Mouse (Mus musculus): ENCODE results near the gene Igf1r. TPM values are rescaled to one million over a fixed set of nuclear protein-coding genes. Genes with fewer than 3 reads are reported as not detected.

Igf1r gene
- polyA plus RNA-seq, 1 experiment: 0.17 TPM

GRCm38 (mm10) chr7:67924215-67924614 is 28.4 kb upstream of the Igf1r start:
- no peaks in the 10 kb centered on the region for H3K9me3 ChIP-seq (ENCODE audit: control insufficient read depth, low read length)

GRCm38 (mm10) chr7:67930132-67930531 is 22.5 kb upstream of the Igf1r start:
- H3K27me3 ChIP-seq (ENCODE audit: control insufficient read depth): peaks cover 5% of the 10 kb centered on the region
- no peaks in the 10 kb centered on the region for H3K4me1 ChIP-seq (ENCODE audit: control insufficient read depth)
- H3K4me3 ChIP-seq (replicated peaks): no peak overlapping the region
- H3K36me3 ChIP-seq (ENCODE audit: control insufficient read depth): no peaks in the 10 kb centered on the region
- no peaks in the 10 kb centered on the region for H3K9me3 ChIP-seq (ENCODE audit: control insufficient read depth, low read length)
- TF ChIP-seq TAL1 (IDR thresholded peaks at IDR 0.05; ENCODE audit: low read length) (no peak), GATA1 (IDR thresholded peaks at IDR 0.05; ENCODE audit: low read length) (no peak)

More at GRCm38 (mm10) chr7:67924215-67924614, 28.4 kb upstream of the Igf1r start:
- TF ChIP-seq GATA1 (IDR thresholded peaks at IDR 0.05; ENCODE audit: low read length) (no peak), TAL1 (IDR thresholded peaks at IDR 0.05; ENCODE audit: low read length) (no peak)
- Histone ChIP-seq H3K27me3 (ENCODE audit: control insufficient read depth) (peaks cover 11% of the 10 kb centered on the region), H3K4me3 (replicated peaks) (no peak overlapping the region), H3K36me3 (ENCODE audit: control insufficient read depth) (no peaks in the 10 kb centered on the region), H3K4me1 (ENCODE audit: control insufficient read depth) (no peaks in the 10 kb centered on the region)

GRCm38 (mm10) chr7:67936801-67937200 is 15.8 kb upstream of the Igf1r start:
- no peaks in the 10 kb centered on the region for H3K4me1 ChIP-seq (ENCODE audit: control insufficient read depth)

GRCm38 (mm10) chr7:67943805-67944204 is 8.8 kb upstream of the Igf1r start:
- H3K4me3 ChIP-seq (replicated peaks): no peak overlapping the region

More at GRCm38 (mm10) chr7:67936801-67937200, 15.8 kb upstream of the Igf1r start:
- TF ChIP-seq TAL1 (IDR thresholded peaks at IDR 0.05; ENCODE audit: low read length): no peak
- TF ChIP-seq GATA1 (IDR thresholded peaks at IDR 0.05; ENCODE audit: low read length): no peak
- Histone ChIP-seq H3K36me3 (ENCODE audit: control insufficient read depth) (no peaks in the 10 kb centered on the region), H3K4me3 (replicated peaks) (no peak overlapping the region), H3K9me3 (ENCODE audit: control insufficient read depth, low read length) (no peaks in the 10 kb centered on the region), H3K27me3 (ENCODE audit: control insufficient read depth) (no peaks in the 10 kb centered on the region)

GRCm38 (mm10) chr7:67946901-67947300 is 5.7 kb upstream of the Igf1r start:
- H3K4me3 ChIP-seq (replicated peaks): no peak overlapping the region
- peaks cover 20% of the 10 kb centered on the region for H3K4me1 ChIP-seq (ENCODE audit: control insufficient read depth)
- H3K9me3 ChIP-seq (ENCODE audit: control insufficient read depth, low read length): no peaks in the 10 kb centered on the region
- no peak for TF ChIP-seq TAL1 (IDR thresholded peaks at IDR 0.05; ENCODE audit: low read length)
- no peak for TF ChIP-seq GATA1 (IDR thresholded peaks at IDR 0.05; ENCODE audit: low read length)
- no peaks in the 10 kb centered on the region for H3K36me3 ChIP-seq (ENCODE audit: control insufficient read depth)
- peaks cover 54% of the 10 kb centered on the region for H3K27me3 ChIP-seq (ENCODE audit: control insufficient read depth)

More at GRCm38 (mm10) chr7:67943805-67944204, 8.8 kb upstream of the Igf1r start:
- no peaks in the 10 kb centered on the region for H3K36me3 ChIP-seq (ENCODE audit: control insufficient read depth)
- no peaks in the 10 kb centered on the region for H3K9me3 ChIP-seq (ENCODE audit: control insufficient read depth, low read length)
- TF ChIP-seq GATA1 (IDR thresholded peaks at IDR 0.05; ENCODE audit: low read length) (no peak), TAL1 (IDR thresholded peaks at IDR 0.05; ENCODE audit: low read length) (no peak)
- H3K27me3 ChIP-seq (ENCODE audit: control insufficient read depth): peaks cover 34% of the 10 kb centered on the region
- peaks cover 6% of the 10 kb centered on the region for H3K4me1 ChIP-seq (ENCODE audit: control insufficient read depth)

GRCm38 (mm10) chr7:67950346-67950814 is 2.2 kb upstream of the Igf1r start:
- Histone ChIP-seq H3K4me1 (ENCODE audit: control insufficient read depth) (peaks cover 50% of the 10 kb centered on the region), H3K27me3 (ENCODE audit: control insufficient read depth) (peaks cover 66% of the 10 kb centered on the region), H3K4me3 (replicated peaks) (peak overlapping the region; percentile 91), H3K9me3 (ENCODE audit: control insufficient read depth, low read length) (no peaks in the 10 kb centered on the region), H3K36me3 (ENCODE audit: control insufficient read depth) (no peaks in the 10 kb centered on the region)
- TF ChIP-seq TAL1 (IDR thresholded peaks at IDR 0.05; ENCODE audit: low read length) (no peak), GATA1 (IDR thresholded peaks at IDR 0.05; ENCODE audit: low read length) (no peak)

- H3K9me3 ChIP-seq (ENCODE audit: control insufficient read depth, low read length): no peaks in the 10 kb centered on the region
- TF ChIP-seq GATA1 (IDR thresholded peaks at IDR 0.05; ENCODE audit: low read length): no peak
- no peak for TF ChIP-seq TAL1 (IDR thresholded peaks at IDR 0.05; ENCODE audit: low read length)
- peaks cover 61% of the 10 kb centered on the region for H3K27me3 ChIP-seq (ENCODE audit: control insufficient read depth)
- H3K4me1 ChIP-seq (ENCODE audit: control insufficient read depth): peaks cover 50% of the 10 kb centered on the region
- no peaks in the 10 kb centered on the region for H3K36me3 ChIP-seq (ENCODE audit: control insufficient read depth)
- H3K4me3 ChIP-seq (replicated peaks): peak overlapping the region; percentile 91
These were observed 1.7 kb upstream of the Igf1r start for GRCm38 (mm10) chr7:67950815-67951531.

GRCm38 (mm10) chr7:67951532-67952035 is 1.0 kb upstream of the Igf1r start:
- no peaks in the 10 kb centered on the region for H3K36me3 ChIP-seq (ENCODE audit: control insufficient read depth)
- TF ChIP-seq TAL1 (IDR thresholded peaks at IDR 0.05; ENCODE audit: low read length): no peak
- TF ChIP-seq GATA1 (IDR thresholded peaks at IDR 0.05; ENCODE audit: low read length): no peak
- no peaks in the 10 kb centered on the region for H3K9me3 ChIP-seq (ENCODE audit: control insufficient read depth, low read length)
- peaks cover 61% of the 10 kb centered on the region for H3K27me3 ChIP-seq (ENCODE audit: control insufficient read depth)
- H3K4me1 ChIP-seq (ENCODE audit: control insufficient read depth): peaks cover 52% of the 10 kb centered on the region
- H3K4me3 ChIP-seq (replicated peaks): peak overlapping the region; percentile 91

- peaks cover 49% of the 10 kb centered on the region for H3K4me1 ChIP-seq (ENCODE audit: control insufficient read depth)
- H3K27me3 ChIP-seq (ENCODE audit: control insufficient read depth): peaks cover 56% of the 10 kb centered on the region
- peak overlapping the region; percentile 91 for H3K4me3 ChIP-seq (replicated peaks)
- no peak for TF ChIP-seq GATA1 (IDR thresholded peaks at IDR 0.05; ENCODE audit: low read length)
- no peak for TF ChIP-seq TAL1 (IDR thresholded peaks at IDR 0.05; ENCODE audit: low read length)
- no peaks in the 10 kb centered on the region for H3K36me3 ChIP-seq (ENCODE audit: control insufficient read depth)
- no peaks in the 10 kb centered on the region for H3K9me3 ChIP-seq (ENCODE audit: control insufficient read depth, low read length)
These were observed 468 bp upstream of the Igf1r start for GRCm38 (mm10) chr7:67952036-67952681.
